Mouse (Mus musculus) stomach, postnatal 0 days (tissue): ENCODE measurements around the gene Serpinf2.

ENCODE experiments used
- CTCF ChIP-seq: IDR thresholded peaks from 2 replicates; pipeline ENCODE4 v1.5.1; 2016; ENCODE audit warnings: antibody characterized with exemption, low read depth, mild to moderate bottlenecking, moderate library complexity
- EP300 ChIP-seq: optimal IDR thresholded peaks from 2 replicates; pipeline ENCODE3; 2016; ENCODE audit warnings: antibody characterized with exemption

GRCm38 (mm10) chr11:75441601-75442000 lies 2.2 kb upstream of the Serpinf2 start:
- TF ChIP-seq CTCF (no peak), EP300 (no peak)
